Mouse (Mus musculus): ENCODE data around the gene Fmo1. TPM values are rescaled to one million over a fixed set of nuclear protein-coding genes. Genes with fewer than 3 reads are reported as not detected.

Gene Fmo1
- total RNA-seq, 2 experiments from 2014 or later, result 25.9 to 28.7 TPM

DNA sequence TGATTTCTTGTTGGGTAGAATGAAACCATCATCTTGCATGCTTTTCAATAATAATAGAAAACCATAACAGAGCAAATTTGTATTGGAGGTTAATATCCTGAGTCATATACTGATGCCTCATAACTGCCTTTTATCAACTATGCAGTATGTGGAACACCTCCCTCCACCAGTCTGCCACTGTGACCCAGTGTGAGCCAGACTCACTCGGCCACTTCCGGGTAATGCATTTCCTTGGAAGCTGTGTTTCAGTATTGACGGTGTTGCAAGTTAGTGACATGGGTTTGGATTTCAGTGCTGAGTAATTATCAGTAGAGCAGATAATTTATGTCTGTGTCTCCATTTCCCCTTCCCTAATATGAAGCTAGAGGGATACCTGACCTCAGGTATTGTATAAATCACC, 2.8 kb downstream of the Fmo1 start:
- DNase-seq (ENCODE audit: low spot score in 2 of 2), result no peak

DNA sequence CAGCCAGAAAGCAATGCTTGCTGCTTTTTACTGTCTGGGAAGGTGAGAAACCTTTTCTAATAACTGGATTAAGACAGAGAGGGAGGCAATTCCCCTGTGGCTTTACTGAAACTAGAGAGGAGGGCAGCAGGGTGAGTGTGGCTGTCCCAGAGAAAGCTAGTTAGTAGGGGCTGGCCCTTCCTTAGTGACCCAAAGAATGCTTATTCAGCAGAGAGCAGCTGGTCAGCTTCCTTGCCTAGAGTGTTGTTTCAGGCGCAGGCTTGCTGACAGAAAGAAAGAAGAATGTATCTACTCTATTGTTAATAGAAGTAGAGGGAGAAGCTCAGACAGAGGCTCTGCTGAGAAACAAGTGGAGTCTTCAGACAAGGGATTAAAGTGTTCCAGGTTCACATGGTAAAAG, 4.1 kb downstream of the Fmo1 start:
- DNase-seq (ENCODE audit: low spot score in 2 of 2), result no peak

- DNase-seq (ENCODE audit: low spot score in 2 of 2), result no peak
These were observed 6.3 kb downstream of the Fmo1 start for GRCm38 (mm10) chr1:162859996-162860605.

- peak; percentile 9 to 24 for DNase-seq (ENCODE audit: low spot score in 2 of 2)
These were observed 6.8 kb downstream of the Fmo1 start for GRCm38 (mm10) chr1:162859545-162859976.

GRCm38 (mm10) chr1:162858748-162859130, 7.7 kb downstream of the Fmo1 start:
- DNase-seq (ENCODE audit: low spot score in 2 of 2), result peak; percentile 36 to 55

GRCm38 (mm10) chr1:162857766-162858747, 8.4 kb downstream of the Fmo1 start:
- DNase-seq (ENCODE audit: low spot score in 2 of 2), result no peak

DNA sequence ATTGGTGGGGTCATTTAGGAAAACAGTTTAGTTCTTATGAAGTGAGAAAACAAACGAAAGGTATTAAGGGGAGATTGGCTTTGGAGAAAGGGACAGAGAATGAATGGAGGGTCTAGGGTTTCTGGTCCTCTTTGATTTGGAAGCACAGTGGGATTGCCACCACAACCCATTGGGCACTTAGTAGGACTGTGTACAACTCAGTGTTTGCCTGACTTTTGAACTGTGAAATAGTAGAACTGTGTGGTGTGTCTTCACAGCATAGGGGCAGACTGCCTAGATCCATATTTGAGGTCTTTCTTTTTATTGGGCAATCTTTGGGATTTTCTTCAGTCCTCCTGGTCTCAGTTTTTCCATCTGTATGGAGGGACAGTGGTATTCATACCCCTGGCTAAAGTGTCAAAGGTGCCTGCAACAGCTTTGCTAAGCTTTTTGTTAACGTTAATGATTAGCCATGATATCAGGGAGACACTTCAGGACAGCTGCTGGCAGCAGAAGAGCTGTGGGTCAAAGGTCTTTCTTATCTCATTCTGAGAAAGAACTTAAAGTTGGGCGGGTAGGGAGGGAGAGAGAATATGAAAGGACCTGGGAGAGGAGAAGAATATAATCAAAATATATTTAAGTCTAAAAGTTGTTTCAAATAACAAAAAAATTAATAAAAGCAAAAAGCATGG, 12.5 kb downstream of the Fmo1 start:
- no peak for DNase-seq (ENCODE audit: low spot score in 2 of 2)

- no peak for DNase-seq (ENCODE audit: low spot score in 2 of 2)
These were observed 18.9 kb downstream of the Fmo1 start for GRCm38 (mm10) chr1:162847554-162847953.

GRCm38 (mm10) chr1:162840211-162840610, 26.2 kb downstream of the Fmo1 start:
- no peak for DNase-seq (ENCODE audit: low spot score in 2 of 2)

DNA sequence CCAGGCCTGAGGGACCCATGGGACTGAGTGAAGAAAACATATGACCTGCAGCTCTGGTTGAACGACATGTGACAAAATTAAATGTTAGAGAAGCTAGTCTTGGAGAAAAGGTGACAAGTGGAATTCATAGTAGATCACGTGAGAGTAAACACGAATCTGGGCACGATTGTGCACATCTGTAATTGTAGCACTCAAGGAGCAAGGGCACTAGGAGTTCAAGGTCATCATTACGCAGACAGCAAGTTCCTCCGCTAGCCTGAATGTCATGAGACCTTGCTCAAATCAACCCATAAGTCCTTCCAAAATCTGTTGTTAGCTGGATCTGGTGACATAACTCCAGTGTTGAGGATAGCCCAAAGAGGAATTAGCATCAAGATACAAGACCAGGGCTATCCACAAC, 27.4 kb downstream of the Fmo1 start:
- no peak for DNase-seq (ENCODE audit: low spot score in 2 of 2)

- DNase-seq (ENCODE audit: low spot score in 2 of 2), result no peak
These were observed 32.1 kb downstream of the Fmo1 start for GRCm38 (mm10) chr1:162834342-162834741.

DNA sequence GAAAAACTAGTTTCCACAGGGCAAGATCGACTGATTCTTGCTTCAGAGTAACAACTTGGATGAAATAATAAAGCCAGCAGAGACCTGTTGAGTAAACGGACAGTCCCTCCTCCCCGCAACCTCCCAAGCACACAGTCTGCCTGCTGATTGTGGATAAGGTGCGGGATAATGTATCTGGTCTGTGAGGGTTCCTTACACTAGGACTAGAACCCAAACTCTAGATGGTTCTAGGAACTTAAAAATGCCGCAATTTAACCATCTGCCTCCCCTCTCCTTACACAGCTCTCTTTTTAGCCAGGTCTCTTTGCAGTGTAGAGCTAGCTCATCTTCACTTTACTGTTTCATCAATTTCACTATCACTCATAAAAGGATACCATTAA, 33.8 kb downstream of the Fmo1 start:
- DNase-seq (ENCODE audit: low spot score in 2 of 2), result no peak

- no peak for DNase-seq (ENCODE audit: low spot score in 2 of 2)
These were observed 34.4 kb downstream of the Fmo1 start for GRCm38 (mm10) chr1:162831838-162832573.

GRCm38 (mm10) chr1:162819280-162819679, 47.1 kb downstream of the Fmo1 start:
- no peak for DNase-seq (ENCODE audit: low spot score in 2 of 2)

GRCm38 (mm10) chr1:162815381-162816127, 50.9 kb downstream of the Fmo1 start:
- no peak for DNase-seq (ENCODE audit: low spot score in 2 of 2)

GRCm38 (mm10) chr1:162814932-162815331, 51.5 kb downstream of the Fmo1 start:
- DNase-seq (ENCODE audit: low spot score in 2 of 2), result no peak

- DNase-seq (ENCODE audit: low spot score in 2 of 2), result peak; percentile 28 to 52
These were observed 52.6 kb downstream of the Fmo1 start, which contains the start of gene Fmo4 for GRCm38 (mm10) chr1:162813836-162814156. Fmo4 (minus strand) TSS chr1:162813972.

DNA sequence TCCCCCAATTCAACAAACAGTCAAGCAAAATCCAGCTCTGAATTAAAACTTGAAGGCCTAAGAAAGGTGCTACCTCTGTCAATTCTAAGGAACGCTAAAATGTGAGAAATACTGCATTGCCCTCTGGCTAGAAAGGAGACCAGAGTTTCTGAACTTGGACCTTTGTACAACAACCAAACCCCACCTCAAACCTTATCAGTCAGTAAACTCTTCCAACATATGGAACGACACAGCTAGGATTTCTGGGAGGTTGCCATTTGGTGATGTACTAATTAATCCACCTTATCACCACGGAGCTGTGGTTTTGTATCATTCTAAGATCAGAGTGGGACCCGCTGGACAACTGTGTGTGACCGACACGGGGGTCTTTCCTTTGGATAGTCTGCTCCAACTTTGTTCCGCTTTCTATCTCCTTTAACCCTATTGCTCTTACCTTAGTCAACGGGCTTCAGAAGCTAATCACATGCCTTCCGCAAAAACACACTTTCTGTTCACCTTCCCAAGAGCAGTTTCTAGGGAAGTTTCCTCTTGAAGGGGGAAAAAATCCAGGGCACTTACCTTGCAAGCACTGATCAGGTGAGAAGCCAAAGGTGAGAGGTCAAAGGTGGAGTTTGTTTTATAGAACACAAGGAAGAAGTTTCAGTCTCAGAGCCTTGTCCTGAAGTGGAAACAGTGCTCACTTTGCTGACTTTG, 53.1 kb downstream of the Fmo1 start:
- DNase-seq (ENCODE audit: low spot score in 2 of 2), result no peak

GRCm38 (mm10) chr1:162808541-162808940, 57.9 kb downstream of the Fmo1 start:
- DNase-seq (ENCODE audit: low spot score in 2 of 2), result no peak

DNA sequence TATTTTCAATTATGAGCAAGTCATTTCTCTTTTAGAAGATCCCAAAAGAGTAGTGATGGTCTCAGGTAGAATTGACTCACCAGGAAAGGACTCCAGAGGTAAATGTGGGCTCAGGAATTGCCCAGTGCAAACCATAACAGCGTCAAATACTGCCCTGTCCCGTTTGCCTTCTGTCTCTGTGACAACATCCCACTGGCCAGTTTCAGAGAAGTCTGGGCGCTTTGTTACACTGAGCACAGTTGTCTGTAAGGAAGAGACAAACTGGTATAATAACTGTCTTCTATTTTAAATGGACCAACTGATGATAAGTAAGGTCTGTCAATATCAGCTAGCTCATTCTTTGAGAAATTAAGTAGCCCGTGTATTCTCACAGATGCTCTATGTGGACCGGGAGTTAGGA, 59.0 kb downstream of the Fmo1 start:
- DNase-seq (ENCODE audit: low spot score in 2 of 2), result no peak

Measured in layer of hippocampus, postnatal 10 days (tissue).